Mouse (Mus musculus): Measurements from ENCODE around the gene Cux1.

DNA sequence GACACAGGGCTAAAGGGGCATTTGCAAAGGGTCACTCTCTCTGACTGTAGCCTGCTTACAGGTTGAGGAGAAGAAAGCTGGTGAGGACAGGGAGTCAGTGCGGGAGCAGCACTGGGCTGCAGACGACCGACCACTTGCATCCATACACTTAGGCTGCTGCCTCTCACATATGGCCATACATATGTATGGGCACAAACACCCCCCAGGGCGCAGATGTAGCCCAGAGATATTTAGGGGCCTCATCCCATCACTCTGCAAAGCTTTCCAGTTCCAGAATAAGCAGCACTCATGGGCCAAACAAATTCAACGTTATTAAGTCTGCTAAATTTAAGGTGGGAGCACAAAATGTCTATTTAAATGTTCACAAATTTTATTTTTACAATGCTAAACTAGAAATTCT lies 261.0 kb downstream of the Cux1 start:
- TF ChIP-seq CTCF (IDR thresholded peaks at IDR 0.05; ENCODE audit: extremely low read depth, insufficient read depth, low read length) (no peak), POLR2A (IDR thresholded peaks at IDR 0.05; ENCODE audit: extremely low read depth, insufficient read depth, low read length) (no peak)
